Mouse (Mus musculus) stomach, postnatal 0 days (tissue): Measurements from ENCODE around the gene Galnt2.

Experiments used
- CTCF ChIP-seq: IDR thresholded peaks from 2 replicates; pipeline ENCODE4 v1.5.1; 2016; ENCODE audit warnings: antibody characterized with exemption, low read depth, mild to moderate bottlenecking, moderate library complexity
- EP300 ChIP-seq: optimal IDR thresholded peaks from 2 replicates; pipeline ENCODE3; 2016; ENCODE audit warnings: antibody characterized with exemption

- no peak for TF ChIP-seq CTCF
- TF ChIP-seq EP300 = no peak
Observed at GRCm38 (mm10) chr8:124329690-124330089, 98.5 kb downstream of the Galnt2 start.
